Mouse (Mus musculus) heart, embryonic 10.5 days (tissue): ENCODE results near the gene Tmem88b. TPM values are rescaled to one million over a fixed set of nuclear protein-coding genes. Genes with fewer than 3 reads are reported as not detected.
A peak's percentile ranks its signal among the peaks of the same experiment; 100 is the strongest.
"Not testable (repeated sequence)": the region's sequence is repeated elsewhere in the genome, so short reads cannot be mapped to it uniquely, and the experiment has no call there.

Source experiments
- DNase-seq: peaks from one replicate; pipeline ENCODE4 v3.0.0-alpha.2; 2017; ENCODE audit warnings: low spot score
- H3K27ac ChIP-seq: fragments of 300-500 bp; sonication (generic); 2 replicates; pipeline ENCODE4 v1.5.1; 2016; ENCODE audit warnings: mild to moderate bottlenecking
- H3K27me3 ChIP-seq: fragments of 300-500 bp; sonication (generic); 2 replicates; pipeline ENCODE4 v1.6.1; 2016; ENCODE audit warnings: mild to moderate bottlenecking; ENCODE audit not compliant: poor library complexity, insufficient read depth, severe bottlenecking
- H3K36me3 ChIP-seq: fragments of 300-500 bp; sonication (generic); 2 replicates; pipeline ENCODE4 v1.6.1; 2016; ENCODE audit warnings: mild to moderate bottlenecking, moderate library complexity
- H3K4me1 ChIP-seq: fragments of 300-500 bp; sonication (generic); 2 replicates; pipeline ENCODE4 v1.6.1; 2016; ENCODE audit warnings: mild to moderate bottlenecking
- H3K4me3 ChIP-seq: fragments of 300-500 bp; sonication (generic); 2 replicates; pipeline ENCODE4 v1.5.1; 2016; ENCODE audit warnings: mild to moderate bottlenecking, moderate library complexity
- H3K9me3 ChIP-seq: fragments of 300-500 bp; sonication (generic); 2 replicates; pipeline ENCODE4 v1.6.1; 2016; ENCODE audit warnings: mild to moderate bottlenecking, moderate library complexity
- WGBS: fragments of 180-500 bp; shearing (Covaris S2); methylation state at CpG from one replicate; pipeline ENCODE4 v1.1.7; 2016; 5-methylcytosine and 5-hydroxymethylcytosine counted together
- polyA plus RNA-seq: library from polyadenylated mRNA; unstranded; fragments of >200 nt; fragmentation: Nextera tagmentation; extraction: Ambion mirVana; gene quantifications from 2 replicates; pipeline ENCODE4 v1.2.1, GENCODE M21; 2016

Gene Tmem88b
- polyA plus RNA-seq, 1 experiment from 2014 or later = 2.1 TPM

- Histone ChIP-seq H3K27ac (no peak overlapping the region), H3K4me1 (peaks cover 9% of the 10 kb centered on the region), H3K36me3 (peaks cover 89% of the 10 kb centered on the region), H3K4me3 (no peak overlapping the region), H3K9me3 (no peaks in the 10 kb centered on the region), H3K27me3 (no peaks in the 10 kb centered on the region)
- WGBS = 90% methylated on average over 5 of the region's 5 CpGs
- no peak for DNase-seq
Observed at GRCm38 (mm10) chr4:155742684-155743083, 43.0 kb downstream of the Tmem88b start.

GRCm38 (mm10) chr4:155740681-155741080 is 45.0 kb downstream of the Tmem88b start:
- H3K9me3 ChIP-seq, H3K27me3 ChIP-seq, DNase-seq, H3K4me3 ChIP-seq, H3K27ac ChIP-seq: not testable (repeated sequence)
- Histone ChIP-seq H3K36me3 (peaks cover 78% of the 10 kb centered on the region), H3K4me1 (peaks cover 14% of the 10 kb centered on the region)
- 89% methylated on average over 10 of the region's 10 CpGs for WGBS

DNA sequence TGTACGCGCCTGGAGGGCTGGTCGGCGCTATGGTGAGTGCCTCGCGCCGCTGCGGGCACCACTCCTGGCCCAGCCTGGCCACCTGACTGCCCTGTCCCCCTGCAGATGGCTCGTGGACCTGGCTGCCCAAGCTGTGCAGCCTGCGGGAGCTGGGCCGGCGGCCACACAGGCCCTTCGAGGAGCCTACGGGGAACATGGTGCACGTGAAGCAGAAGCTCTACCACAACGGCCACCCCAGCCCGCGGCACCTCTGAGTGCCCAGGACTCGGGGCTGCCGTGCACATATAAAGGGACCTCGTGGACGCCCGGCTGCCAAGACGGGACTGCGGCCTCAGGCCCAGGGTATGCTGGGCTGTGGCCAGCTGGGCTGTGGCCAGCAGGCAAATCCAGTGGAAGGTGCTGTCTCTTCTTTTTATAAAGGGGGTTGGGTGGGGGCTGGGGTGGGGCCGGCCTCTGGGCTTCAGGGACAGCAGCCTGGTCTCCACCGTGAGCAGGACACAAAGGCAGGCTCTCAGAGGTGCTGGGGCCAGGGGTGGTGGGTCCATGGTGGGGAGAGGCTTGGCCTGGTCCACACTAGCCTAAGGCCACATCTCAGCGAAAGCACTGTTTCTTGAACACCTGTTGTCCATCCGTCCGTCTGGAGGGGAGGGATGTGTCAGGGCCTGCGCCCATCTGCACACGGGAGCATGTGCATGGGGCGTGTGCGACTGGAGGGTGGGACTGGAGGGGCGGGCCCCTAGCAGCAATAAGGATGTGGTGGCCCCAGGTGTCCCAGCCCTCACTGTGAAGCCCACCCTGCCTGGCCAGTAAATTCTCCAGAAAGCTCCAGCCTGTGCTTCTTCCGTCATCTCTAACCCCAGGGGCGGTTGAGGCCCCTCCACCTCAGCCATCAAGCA is 45.7 kb downstream of the Tmem88b start:
- Histone ChIP-seq H3K27me3 (no peaks in the 10 kb centered on the region), H3K4me1 (peaks cover 20% of the 10 kb centered on the region), H3K36me3 (peaks cover 71% of the 10 kb centered on the region), H3K27ac (no peak overlapping the region), H3K4me3 (no peak overlapping the region), H3K9me3 (no peaks in the 10 kb centered on the region)
- no peak for DNase-seq
- WGBS = 85% methylated on average over 37 of the region's 37 CpGs

DNA sequence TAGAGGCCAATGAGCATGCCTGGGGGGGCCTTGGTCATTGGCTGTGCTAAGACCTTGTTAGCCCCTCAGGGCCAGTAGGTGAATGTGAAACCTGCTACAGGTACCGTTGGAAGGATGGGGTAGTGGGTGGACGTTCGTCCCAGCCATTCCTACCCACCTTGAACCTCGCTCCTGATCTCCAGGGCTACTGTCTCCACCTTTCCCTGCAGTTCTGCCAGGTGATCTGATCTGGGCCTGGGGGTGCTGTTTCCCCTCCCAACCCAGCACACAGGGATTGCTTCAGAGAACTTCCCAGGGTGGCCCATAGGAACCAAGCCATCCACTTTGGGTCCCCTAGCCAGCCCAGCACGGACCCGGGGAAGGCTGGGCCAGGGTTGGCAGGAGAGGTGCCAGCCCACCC is 46.5 kb downstream of the Tmem88b start:
- Histone ChIP-seq H3K9me3 (no peaks in the 10 kb centered on the region), H3K4me1 (peaks cover 23% of the 10 kb centered on the region), H3K27ac (no peak overlapping the region), H3K36me3 (peaks cover 63% of the 10 kb centered on the region), H3K4me3 (no peak overlapping the region), H3K27me3 (no peaks in the 10 kb centered on the region)
- 72% methylated on average over 6 of the region's 6 CpGs for WGBS
- no peak for DNase-seq

- Histone ChIP-seq H3K27me3 (no peaks in the 10 kb centered on the region), H3K4me3 (no peak overlapping the region), H3K4me1 (peaks cover 29% of the 10 kb centered on the region), H3K36me3 (peaks cover 56% of the 10 kb centered on the region), H3K27ac (no peak overlapping the region), H3K9me3 (no peaks in the 10 kb centered on the region)
- DNase-seq = no peak
- 52% methylated on average over 8 of the region's 8 CpGs for WGBS
Observed at GRCm38 (mm10) chr4:155738262-155738661, 47.4 kb downstream of the Tmem88b start.

DNA sequence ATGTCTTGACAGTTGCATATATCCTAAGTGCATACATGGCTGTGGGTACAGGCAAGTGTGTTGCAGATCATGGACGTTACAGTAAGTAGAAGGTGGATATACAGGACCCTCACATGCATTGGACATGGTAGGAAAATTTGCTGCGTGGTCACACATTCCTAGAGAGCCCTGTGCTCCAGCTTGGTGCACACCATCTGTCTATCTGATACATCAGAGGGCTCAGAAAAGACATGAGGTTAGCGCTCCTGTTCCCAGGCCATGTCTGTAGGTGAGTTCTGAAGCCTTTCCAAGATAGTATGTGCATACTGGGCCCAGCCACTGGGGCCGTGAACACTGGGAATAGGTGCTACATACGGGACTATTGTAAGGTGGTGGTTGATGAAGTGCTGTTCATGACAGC is 49.3 kb downstream of the Tmem88b start:
- WGBS = 89% methylated on average over 5 of the region's 5 CpGs
- peaks cover 29% of the 10 kb centered on the region for H3K4me1 ChIP-seq
- H3K4me3 ChIP-seq = no peak overlapping the region
- H3K9me3 ChIP-seq = no peaks in the 10 kb centered on the region
- no peak overlapping the region for H3K27ac ChIP-seq
- DNase-seq = no peak
- H3K27me3 ChIP-seq = no peaks in the 10 kb centered on the region
- peaks cover 55% of the 10 kb centered on the region for H3K36me3 ChIP-seq

DNA sequence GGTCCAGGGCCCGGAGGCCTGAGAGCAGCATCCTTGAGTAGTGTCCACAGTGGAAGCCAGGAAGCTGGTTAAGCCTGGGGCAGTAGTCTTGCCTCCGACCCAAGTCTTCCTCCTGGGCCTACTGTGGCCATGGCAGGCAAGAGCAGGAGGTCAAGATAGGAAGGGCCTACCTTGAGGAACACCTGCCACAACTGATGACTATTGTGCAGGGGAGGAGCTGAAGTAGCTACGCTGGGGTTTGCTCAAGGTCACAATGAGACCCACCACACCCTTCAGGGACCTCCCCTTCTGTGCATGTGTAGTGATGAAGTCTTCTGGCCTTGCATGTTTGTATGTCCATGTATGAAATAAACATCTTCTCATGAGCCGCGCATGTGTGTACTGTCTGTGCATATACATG is 49.9 kb downstream of the Tmem88b start:
- H3K9me3 ChIP-seq = no peaks in the 10 kb centered on the region
- no peaks in the 10 kb centered on the region for H3K27me3 ChIP-seq
- WGBS = 71% methylated on average over 5 of the region's 5 CpGs
- DNase-seq = peak; percentile 72
- H3K36me3 ChIP-seq = peaks cover 53% of the 10 kb centered on the region
- peaks cover 29% of the 10 kb centered on the region for H3K4me1 ChIP-seq
- peak overlapping the region; percentile 85 for H3K4me3 ChIP-seq
- H3K27ac ChIP-seq = peak overlapping the region; percentile 93

GRCm38 (mm10) chr4:155734951-155735702 is 50.5 kb downstream of the Tmem88b start:
- Histone ChIP-seq H3K36me3 (peaks cover 50% of the 10 kb centered on the region), H3K4me1 (peaks cover 29% of the 10 kb centered on the region), H3K27me3 (no peaks in the 10 kb centered on the region), H3K4me3 (peak overlapping the region; percentile 85), H3K9me3 (no peaks in the 10 kb centered on the region), H3K27ac (peak overlapping the region; percentile 93)
- DNase-seq = peak; percentile 80
- WGBS = 1% methylated on average over 78 of the region's 79 CpGs

DNA sequence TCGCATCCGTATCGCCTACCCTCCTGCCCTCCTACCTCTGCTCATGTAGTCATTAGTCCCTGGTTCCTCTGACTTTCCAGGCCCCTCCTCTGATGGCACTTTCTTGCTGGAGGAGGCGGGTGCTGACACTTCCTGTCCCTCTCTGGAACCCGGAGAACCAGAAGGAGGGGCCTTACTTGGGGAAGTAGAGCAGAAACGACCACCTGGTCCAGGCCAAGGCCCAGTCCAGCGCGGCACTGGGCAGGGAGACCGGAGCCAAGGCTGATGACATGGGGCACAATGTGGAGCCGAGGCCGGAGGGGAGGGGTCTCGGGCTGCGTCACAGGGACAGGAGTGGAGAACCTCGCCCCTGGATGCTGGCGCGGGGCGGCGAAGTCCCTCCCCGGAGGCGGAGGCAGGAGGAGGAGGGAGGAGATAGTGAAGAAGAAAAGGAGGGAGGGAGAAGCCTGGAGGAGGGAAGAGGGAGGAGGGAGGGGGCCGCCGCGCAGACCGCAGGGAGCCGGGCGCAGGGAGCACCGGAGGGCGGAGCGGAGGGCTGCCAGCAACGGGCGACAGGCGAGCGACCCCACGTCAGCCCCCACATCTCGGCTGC is 51.2 kb downstream of the Tmem88b start, which contains the start of gene Tmem240:
Gene Tmem240 (plus strand): TSS at position 451 of the 592 bp plus-strand sequence.
- peak within 1 kb of the TSS; percentile 93 for H3K27ac ChIP-seq

DNA sequence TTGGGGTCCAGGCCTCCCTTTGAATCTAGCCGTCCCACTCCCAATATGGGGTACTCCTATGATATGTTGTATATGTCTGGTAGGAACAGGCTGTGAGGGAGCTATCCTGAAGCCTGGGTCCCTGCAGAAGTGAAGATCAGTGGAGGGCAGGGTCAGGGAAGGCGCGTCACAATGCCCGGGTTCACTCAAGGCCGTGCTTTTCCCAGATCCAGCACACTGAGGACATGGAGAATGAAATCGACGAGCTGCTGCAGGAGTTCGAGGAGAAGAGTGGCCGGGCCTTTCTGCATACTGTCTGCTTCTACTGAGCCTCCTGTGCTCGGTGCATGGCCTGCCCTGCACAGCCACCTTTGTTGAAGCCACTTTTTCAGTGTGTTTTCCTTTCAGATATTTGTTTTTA is 52.4 kb downstream of the Tmem88b start:
- no peaks in the 10 kb centered on the region for H3K27me3 ChIP-seq
- H3K27ac ChIP-seq = no peak overlapping the region
- peaks cover 27% of the 10 kb centered on the region for H3K4me1 ChIP-seq
- no peak overlapping the region for H3K4me3 ChIP-seq
- no peaks in the 10 kb centered on the region for H3K9me3 ChIP-seq
- DNase-seq = no peak
- 86% methylated on average over 10 of the region's 10 CpGs for WGBS
- peaks cover 40% of the 10 kb centered on the region for H3K36me3 ChIP-seq

More for the DNA sequence above, 51.2 kb downstream of the Tmem88b start, which contains the start of gene Tmem240:
- H3K4me3 ChIP-seq = peak within 1 kb of the TSS; percentile 85
- no peaks in the 10 kb centered on the region for H3K27me3 ChIP-seq
- no peaks in the 10 kb centered on the region for H3K9me3 ChIP-seq
- peaks cover 29% of the 10 kb centered on the region for H3K4me1 ChIP-seq
- peak; percentile 96 for DNase-seq
- H3K36me3 ChIP-seq = peaks cover 43% of the 10 kb centered on the region
- WGBS = under 1% methylated on average over 33 of the region's 35 CpGs
